Mouse (Mus musculus) intestine, embryonic 15.5 days (tissue): ENCODE results near the gene Foxl2. TPM values are rescaled to one million over a fixed set of nuclear protein-coding genes. Genes with fewer than 3 reads are reported as not detected.

ENCODE experiments used
- ATAC-seq: fragments of 200-750 bp; cut with Nextera tagmentation; 2 replicates; pipeline ENCODE4 v1.8.0; 2017; ENCODE audit warnings: moderate TSS enrichment, moderate library complexity
- H3K27ac ChIP-seq: fragments of 300-500 bp; sonication (generic); 2 replicates; pipeline ENCODE4 v1.5.1; 2015; ENCODE audit warnings: mild to moderate bottlenecking, inconsistent platforms
- H3K27me3 ChIP-seq: fragments of 300-500 bp; sonication (generic); replicated peaks from 2 replicates; pipeline ENCODE4 v1.6.1; 2015; ENCODE audit warnings: inconsistent platforms
- H3K36me3 ChIP-seq: fragments of 300-500 bp; sonication (generic); 2 replicates; pipeline ENCODE4 v1.6.1; 2015; ENCODE audit warnings: inconsistent platforms
- H3K4me1 ChIP-seq: fragments of 300-500 bp; sonication (generic); replicated peaks from 2 replicates; pipeline ENCODE4 v1.6.1; 2015; ENCODE audit warnings: inconsistent platforms
- H3K4me2 ChIP-seq: fragments of 300-500 bp; sonication (generic); replicated peaks from 2 replicates; pipeline ENCODE4 v1.6.1; 2015; ENCODE audit warnings: mild to moderate bottlenecking, inconsistent platforms
- H3K4me3 ChIP-seq: fragments of 300-500 bp; sonication (generic); replicated peaks from 2 replicates; pipeline ENCODE4 v1.5.1; 2015; ENCODE audit warnings: inconsistent platforms
- H3K9ac ChIP-seq: fragments of 300-500 bp; sonication (generic); 2 replicates; pipeline ENCODE4 v1.6.1; 2015; ENCODE audit warnings: inconsistent platforms
- H3K9me3 ChIP-seq: fragments of 300-500 bp; sonication (generic); 2 replicates; pipeline ENCODE4 v1.6.1; 2016; ENCODE audit warnings: inconsistent platforms
- WGBS: fragments of 180-500 bp; shearing (Covaris S2); methylation state at CpG from one replicate; pipeline ENCODE4 v1.1.7; 2015; 5-methylcytosine and 5-hydroxymethylcytosine counted together
- polyA plus RNA-seq: library from polyadenylated mRNA; unstranded; fragments of >200 nt; fragmentation: Nextera tagmentation; extraction: Ambion mirVana; gene quantifications from 2 replicates; pipeline ENCODE4 v1.2.1, GENCODE M21; 2015

Gene Foxl2
- not detected in 2 replicates for polyA plus RNA-seq

- H3K27ac ChIP-seq, result no peak within 1 kb of the TSS
- WGBS, result under 1% methylated on average over 56 of the region's 58 CpGs
- H3K4me2 ChIP-seq, result peak within 1 kb of the TSS; percentile 81
- peaks cover 34% of the 10 kb centered on the region for H3K4me1 ChIP-seq
- peak; percentile 66 for ATAC-seq
- H3K27me3 ChIP-seq, result peaks cover 96% of the 10 kb centered on the region
- H3K4me3 ChIP-seq, result peak within 1 kb of the TSS; percentile 38
- no peaks in the 10 kb centered on the region for H3K9me3 ChIP-seq
- no peaks in the 10 kb centered on the region for H3K36me3 ChIP-seq
- 0 out of 2 replicates have a peak within 1 kb of the TSS, but pooled peaks have one; percentile 13 for H3K9ac ChIP-seq
Observed at GRCm38 (mm10) chr9:98955103-98955715, at the start of gene Foxl2. Gene Foxl2, plus strand, starts transcription at chr9:98955288.

DNA sequence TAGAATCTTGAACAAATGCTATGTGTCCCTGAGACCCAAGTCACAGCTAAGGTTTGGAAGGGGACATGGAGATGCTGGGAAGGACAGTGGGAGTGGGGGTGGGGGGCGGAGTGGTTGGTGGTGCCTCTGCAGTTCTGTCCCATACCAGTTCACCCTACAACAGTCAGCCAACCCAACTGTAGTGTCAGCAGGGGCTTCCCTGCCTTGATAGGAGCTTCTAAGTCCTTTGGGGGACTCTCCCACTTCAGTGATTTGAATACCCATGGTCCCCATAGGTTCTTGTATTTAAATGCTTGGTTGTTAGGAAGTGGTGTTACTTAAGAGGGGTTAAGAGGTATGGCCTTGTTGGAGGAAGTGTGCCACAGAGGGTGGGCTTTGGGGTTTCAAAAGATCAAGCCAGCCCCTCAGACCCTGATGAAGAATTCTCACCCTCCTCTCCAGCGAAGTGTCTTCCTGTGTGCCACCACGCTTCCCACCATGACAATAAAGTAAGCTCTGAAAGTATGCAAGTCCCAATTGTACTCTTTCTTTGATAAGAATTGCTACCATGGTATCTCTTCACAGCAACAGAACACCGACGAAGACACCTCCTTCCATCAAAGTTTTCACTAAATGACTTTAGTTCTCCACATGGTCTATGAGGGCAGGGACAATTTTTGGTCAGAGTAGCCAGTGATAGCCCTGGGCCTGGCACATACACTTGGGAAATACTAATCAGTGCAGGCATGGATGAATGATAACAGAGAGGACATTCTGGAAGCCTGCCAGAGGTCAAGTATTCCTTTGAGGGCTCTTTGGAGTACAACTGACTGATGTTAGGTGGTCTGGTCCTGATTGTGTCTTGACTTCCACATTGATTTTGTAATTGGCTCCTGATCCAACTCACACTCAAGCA, 34.2 kb upstream of the Foxl2 start:
- Histone ChIP-seq H3K9me3 (no peaks in the 10 kb centered on the region), H3K4me2 (no peak overlapping the region), H3K4me1 (no peaks in the 10 kb centered on the region), H3K27ac (no peak overlapping the region), H3K4me3 (no peak overlapping the region), H3K9ac (no peak overlapping the region), H3K27me3 (no peaks in the 10 kb centered on the region), H3K36me3 (no peaks in the 10 kb centered on the region)
- no peak for ATAC-seq
- 88% methylated on average over 5 of the region's 5 CpGs for WGBS

- Histone ChIP-seq H3K9me3 (no peaks in the 10 kb centered on the region), H3K9ac (no peak overlapping the region), H3K36me3 (no peaks in the 10 kb centered on the region), H3K27ac (no peak overlapping the region), H3K27me3 (no peaks in the 10 kb centered on the region), H3K4me3 (no peak overlapping the region), H3K4me2 (no peak overlapping the region), H3K4me1 (no peaks in the 10 kb centered on the region)
- WGBS, result 37% methylated on average over 6 of the region's 6 CpGs
- no peak for ATAC-seq
Observed at GRCm38 (mm10) chr9:98923119-98923518, 32.0 kb upstream of the Foxl2 start.

DNA sequence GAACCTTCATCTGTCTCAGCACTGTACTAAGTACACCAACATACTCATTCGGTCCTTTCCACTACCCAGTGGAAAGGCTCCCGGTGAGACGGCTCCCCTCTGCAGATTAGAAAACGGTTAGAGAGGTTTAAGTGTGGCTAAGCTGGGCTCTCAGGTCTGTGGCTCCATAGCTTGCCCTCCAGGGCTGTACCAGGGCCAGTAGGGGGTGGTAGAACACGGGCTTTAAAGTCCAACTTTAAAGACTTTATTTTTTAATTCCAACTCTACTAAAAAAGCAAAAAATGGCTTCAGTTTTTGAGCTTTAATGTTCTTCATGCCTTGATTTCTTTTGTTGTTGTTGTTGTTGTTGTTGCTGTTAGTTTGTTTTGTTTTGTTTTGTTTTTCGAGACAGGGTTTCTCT, 30.9 kb upstream of the Foxl2 start:
- H3K4me2 ChIP-seq, result no peak overlapping the region
- 60% methylated on average over 6 of the region's 6 CpGs for WGBS
- H3K9me3 ChIP-seq, result no peaks in the 10 kb centered on the region
- ATAC-seq, result no peak
- no peaks in the 10 kb centered on the region for H3K4me1 ChIP-seq
- H3K27ac ChIP-seq, result no peak overlapping the region
- H3K36me3 ChIP-seq, result no peaks in the 10 kb centered on the region
- H3K9ac ChIP-seq, result no peak overlapping the region
- no peak overlapping the region for H3K4me3 ChIP-seq
- no peaks in the 10 kb centered on the region for H3K27me3 ChIP-seq

DNA sequence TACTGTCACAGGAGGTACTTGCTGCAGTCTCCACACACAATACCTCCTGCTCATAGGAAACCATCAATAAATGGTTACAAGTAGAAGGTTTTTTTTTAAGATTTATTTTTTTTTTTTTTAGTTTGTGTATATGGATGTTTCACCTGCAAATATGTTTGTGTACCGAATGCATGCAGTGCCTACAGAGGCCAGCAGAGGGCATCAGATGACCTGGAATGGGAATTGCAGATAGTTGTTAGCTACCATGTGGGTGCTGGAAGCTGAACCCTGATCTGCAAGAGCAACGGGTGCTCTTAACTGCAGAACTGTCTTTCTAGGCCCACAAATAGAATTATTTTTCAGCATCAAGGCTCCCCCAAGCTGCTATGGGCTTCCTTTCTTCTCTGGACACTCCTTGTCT, 25.6 kb upstream of the Foxl2 start:
- Histone ChIP-seq H3K4me1 (no peaks in the 10 kb centered on the region), H3K4me2 (no peak overlapping the region), H3K36me3 (no peaks in the 10 kb centered on the region), H3K9ac (no peak overlapping the region), H3K9me3 (no peaks in the 10 kb centered on the region), H3K27ac (no peak overlapping the region), H3K4me3 (no peak overlapping the region), H3K27me3 (no peaks in the 10 kb centered on the region)
- WGBS, result 92% methylated on average over 2 of the region's 2 CpGs
- ATAC-seq, result no peak

GRCm38 (mm10) chr9:98932931-98933330, 22.2 kb upstream of the Foxl2 start:
- WGBS, result 46% methylated on average over 6 of the region's 6 CpGs

GRCm38 (mm10) chr9:98935190-98935909, 19.7 kb upstream of the Foxl2 start:
- no peak overlapping the region for H3K27ac ChIP-seq
- H3K9me3 ChIP-seq, result no peaks in the 10 kb centered on the region
- 0 out of 2 replicates have a peak, but pooled peaks cover 2% of the 10 kb centered on the region for H3K27me3 ChIP-seq
- H3K4me3 ChIP-seq, result no peak overlapping the region
- no peak for ATAC-seq
- no peaks in the 10 kb centered on the region for H3K36me3 ChIP-seq
- H3K9ac ChIP-seq, result no peak overlapping the region
- H3K4me2 ChIP-seq, result no peak overlapping the region
- 33% methylated on average over 16 of the region's 16 CpGs for WGBS
- no peaks in the 10 kb centered on the region for H3K4me1 ChIP-seq

More at GRCm38 (mm10) chr9:98932931-98933330, 22.2 kb upstream of the Foxl2 start:
- Histone ChIP-seq H3K36me3 (no peaks in the 10 kb centered on the region), H3K9me3 (no peaks in the 10 kb centered on the region), H3K9ac (no peak overlapping the region), H3K4me2 (no peak overlapping the region), H3K4me1 (no peaks in the 10 kb centered on the region), H3K4me3 (no peak overlapping the region), H3K27me3 (0 out of 2 replicates have a peak, but pooled peaks cover 2% of the 10 kb centered on the region), H3K27ac (no peak overlapping the region)
- no peak for ATAC-seq

- Histone ChIP-seq H3K4me2 (no peak overlapping the region), H3K27me3 (0 out of 2 replicates have a peak, but pooled peaks cover 2% of the 10 kb centered on the region), H3K27ac (no peak overlapping the region), H3K4me1 (no peaks in the 10 kb centered on the region), H3K36me3 (no peaks in the 10 kb centered on the region), H3K9ac (no peak overlapping the region), H3K4me3 (no peak overlapping the region), H3K9me3 (no peaks in the 10 kb centered on the region)
- no peak for ATAC-seq
- WGBS, result 19% methylated on average over 2 of the region's 2 CpGs
Observed at GRCm38 (mm10) chr9:98939290-98939689, 15.8 kb upstream of the Foxl2 start.

DNA sequence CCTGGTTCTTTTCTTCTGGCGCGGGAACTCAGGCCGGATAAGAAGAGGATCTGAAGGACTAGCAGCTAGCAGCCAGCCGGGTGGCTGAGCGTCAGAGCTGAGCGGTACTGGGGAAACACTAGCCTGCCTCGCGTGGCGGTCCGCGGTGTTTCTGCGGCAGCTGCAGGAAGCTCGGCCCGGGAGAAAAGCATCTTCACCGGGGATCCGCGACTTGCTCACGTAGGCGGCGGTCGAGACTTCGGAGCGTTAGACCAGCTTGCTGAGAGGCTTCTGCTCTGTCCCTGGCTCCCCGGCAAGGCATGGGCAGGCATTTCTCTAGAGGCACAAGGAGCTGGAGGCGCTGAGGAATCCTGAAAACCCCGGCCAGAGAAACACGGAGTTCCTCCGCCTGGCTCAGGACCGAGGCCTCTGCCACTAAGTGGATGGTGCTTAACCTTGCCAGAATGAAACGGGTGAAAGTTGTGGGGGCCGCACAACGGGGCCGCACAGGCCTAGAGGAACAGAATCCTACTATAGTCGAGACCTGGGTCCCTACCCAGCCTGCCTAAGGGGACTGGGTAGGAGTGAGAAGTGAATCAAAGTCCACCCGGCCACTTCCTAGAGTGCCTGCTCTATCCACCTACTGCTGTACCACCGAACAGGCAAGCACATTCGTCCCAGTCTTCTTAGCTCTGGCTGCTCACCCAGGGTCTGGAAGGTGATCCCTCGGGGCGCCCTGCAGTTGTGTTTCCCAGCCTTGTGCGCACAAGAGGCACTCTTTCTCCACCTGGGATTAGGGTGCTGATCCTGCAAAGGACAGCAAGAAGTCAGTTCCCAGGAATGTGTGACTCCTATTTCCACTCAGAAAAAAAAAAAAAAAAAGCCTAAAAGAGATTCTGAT, 2.7 kb upstream of the Foxl2 start:
- Histone ChIP-seq H3K9ac (no peak overlapping the region), H3K27ac (no peak overlapping the region), H3K4me1 (peaks cover 34% of the 10 kb centered on the region), H3K9me3 (no peaks in the 10 kb centered on the region), H3K27me3 (peaks cover 77% of the 10 kb centered on the region), H3K36me3 (no peaks in the 10 kb centered on the region), H3K4me3 (0 out of 2 replicates have a peak overlapping the region, but pooled peaks have one; percentile 4), H3K4me2 (peak overlapping the region; percentile 37)
- ATAC-seq, result no peak
- WGBS, result 1% methylated on average over 40 of the region's 40 CpGs

- no peak for ATAC-seq
- no peak overlapping the region for H3K9ac ChIP-seq
Observed at GRCm38 (mm10) chr9:98953291-98953690, 1.8 kb upstream of the Foxl2 start.

DNA sequence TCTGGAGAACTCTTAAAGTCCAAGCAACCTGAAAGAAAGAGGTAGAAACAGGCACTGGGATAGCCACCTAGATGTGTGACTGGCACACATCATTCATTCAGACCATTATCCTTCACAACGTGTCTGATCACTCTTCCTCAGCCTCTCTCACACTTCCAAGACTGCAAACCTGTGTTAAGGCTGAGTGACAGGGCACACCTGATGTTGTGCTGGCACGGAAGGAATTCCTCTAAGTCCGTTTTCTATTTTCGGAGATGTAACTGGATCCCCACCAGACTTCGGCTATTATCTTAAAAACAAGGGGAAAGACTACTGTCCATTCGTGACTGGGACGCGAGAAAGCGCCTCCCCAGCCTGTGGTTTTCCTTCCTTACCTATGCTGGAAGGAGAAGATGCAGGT, 1.3 kb upstream of the Foxl2 start:
- H3K36me3 ChIP-seq, result no peaks in the 10 kb centered on the region
- peaks cover 87% of the 10 kb centered on the region for H3K27me3 ChIP-seq
- no peak overlapping the region for H3K9ac ChIP-seq
- H3K9me3 ChIP-seq, result no peaks in the 10 kb centered on the region
- H3K4me1 ChIP-seq, result peaks cover 34% of the 10 kb centered on the region
- no peak overlapping the region for H3K27ac ChIP-seq
- ATAC-seq, result no peak
- no peak overlapping the region for H3K4me2 ChIP-seq
- 3% methylated on average over 9 of the region's 9 CpGs for WGBS
- no peak overlapping the region for H3K4me3 ChIP-seq

More at GRCm38 (mm10) chr9:98953291-98953690, 1.8 kb upstream of the Foxl2 start:
- Histone ChIP-seq H3K27ac (no peak overlapping the region), H3K27me3 (peaks cover 82% of the 10 kb centered on the region), H3K4me3 (no peak overlapping the region), H3K9me3 (no peaks in the 10 kb centered on the region), H3K4me2 (no peak overlapping the region), H3K4me1 (peaks cover 34% of the 10 kb centered on the region), H3K36me3 (no peaks in the 10 kb centered on the region)
- 6% methylated on average over 4 of the region's 4 CpGs for WGBS
